Mouse (Mus musculus) liver, adult 2 months (tissue): ENCODE measurements around the gene Myo16.

ENCODE experiments used
- CTCF ChIP-seq: fragments of 200-500 bp; IDR thresholded peaks from 2 replicates; pipeline ENCODE4 v1.5.1; 2011; ENCODE audit warnings: low read depth, low read length, control low read depth
- POLR2A ChIP-seq: fragments of 200-500 bp; IDR thresholded peaks from 2 replicates; pipeline ENCODE4 v1.6.1; 2011; ENCODE audit warnings: low read length, control low read depth; ENCODE audit not compliant: insufficient read depth; ENCODE audit errors: extremely low read depth

GRCm38 (mm10) chr8:10628725-10629124, 475.0 kb downstream of the Myo16 start:
- TF ChIP-seq POLR2A, result no peak
- no peak for TF ChIP-seq CTCF
